Mouse (Mus musculus): Measurements from ENCODE around the gene Higd1c.
A peak's percentile ranks its signal among the peaks of the same experiment; 100 is the strongest.

DNA sequence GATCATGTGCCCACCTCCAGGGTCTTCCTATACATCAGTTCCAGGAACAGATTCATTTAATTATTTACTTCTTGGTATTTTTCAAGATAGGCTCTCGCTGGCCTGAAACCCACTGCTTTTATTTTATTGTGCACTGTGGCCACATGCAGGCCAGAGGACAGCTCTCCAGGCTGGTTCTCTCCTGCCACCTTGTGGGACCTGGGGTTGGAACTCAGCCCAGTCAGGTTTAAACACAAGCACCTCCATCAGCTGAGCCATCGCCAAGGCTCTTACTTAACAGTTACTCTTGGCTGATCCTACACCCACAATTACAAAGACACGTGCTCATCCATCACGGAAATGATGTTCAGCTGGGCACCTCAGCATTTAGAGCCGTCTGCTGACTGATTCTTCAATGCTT, 43.2 kb upstream of the Higd1c start:
- peak; percentile 9; the same call in 1 of the 2 replicates for TF ChIP-seq CTCF (IDR thresholded peaks at IDR 0.05; ENCODE audit: extremely low read depth, insufficient read depth, insufficient read length, insufficient replicate concordance)
- no peak for TF ChIP-seq POLR2A (IDR thresholded peaks at IDR 0.05; ENCODE audit: low read depth, low read length)

Data from spleen, adult 2 months (tissue).